Mouse (Mus musculus): Measurements from ENCODE around the gene Sema6d.

DNA sequence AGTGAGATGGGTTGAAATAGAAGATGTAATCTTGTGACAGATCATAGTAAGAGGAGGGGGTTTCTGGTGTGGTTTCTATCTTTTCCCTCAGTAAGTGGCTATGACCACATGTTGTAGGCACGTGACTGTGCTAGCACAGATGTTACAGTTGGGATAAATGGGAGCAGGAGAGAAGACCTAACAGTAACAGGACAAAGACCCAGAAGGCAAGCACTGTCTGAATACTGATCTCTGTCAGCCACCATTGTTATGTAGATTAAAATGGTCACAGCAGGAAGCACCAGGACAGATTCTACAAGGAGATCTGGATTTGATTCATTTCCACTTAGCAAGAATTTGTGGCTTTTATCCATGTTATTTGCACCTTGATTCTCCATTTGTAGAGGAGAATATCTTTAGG, 55.8 kb downstream of the Sema6d start:
- no peak for TF ChIP-seq POLR2A (IDR thresholded peaks at IDR 0.05; ENCODE audit: borderline replicate concordance, insufficient read depth, low read length)
- TF ChIP-seq CTCF (IDR thresholded peaks at IDR 0.05; ENCODE audit: borderline replicate concordance, insufficient read depth, low read depth, low read length), result no peak
